Mouse (Mus musculus): ENCODE measurements at regions not wholly inside any gene's neighbourhood (a gene's known extent, or its start where the extent isn't known, plus 50 kb on each side); places are given as distances from the start of the nearest gene placed in this dataset.

- H3K4me3 ChIP-seq (ENCODE audit: insufficient read depth, low read length) = no peak overlapping the region
- H3K27ac ChIP-seq (ENCODE audit: insufficient read depth, low read depth, low read length) = no peak overlapping the region
- TF ChIP-seq CTCF (IDR thresholded peaks at IDR 0.05; ENCODE audit: low read depth, low read length) (no peak), POLR2A (IDR thresholded peaks at IDR 0.05; ENCODE audit: borderline replicate concordance, low read depth, low read length) (no peak)
- H3K4me1 ChIP-seq (ENCODE audit: control insufficient read depth, insufficient read depth, low read length) = no peaks in the 10 kb centered on the region
Observed at GRCm38 (mm10) chr4:106220621-106221020, 95.4 kb upstream of the Usp24 start.

DNA sequence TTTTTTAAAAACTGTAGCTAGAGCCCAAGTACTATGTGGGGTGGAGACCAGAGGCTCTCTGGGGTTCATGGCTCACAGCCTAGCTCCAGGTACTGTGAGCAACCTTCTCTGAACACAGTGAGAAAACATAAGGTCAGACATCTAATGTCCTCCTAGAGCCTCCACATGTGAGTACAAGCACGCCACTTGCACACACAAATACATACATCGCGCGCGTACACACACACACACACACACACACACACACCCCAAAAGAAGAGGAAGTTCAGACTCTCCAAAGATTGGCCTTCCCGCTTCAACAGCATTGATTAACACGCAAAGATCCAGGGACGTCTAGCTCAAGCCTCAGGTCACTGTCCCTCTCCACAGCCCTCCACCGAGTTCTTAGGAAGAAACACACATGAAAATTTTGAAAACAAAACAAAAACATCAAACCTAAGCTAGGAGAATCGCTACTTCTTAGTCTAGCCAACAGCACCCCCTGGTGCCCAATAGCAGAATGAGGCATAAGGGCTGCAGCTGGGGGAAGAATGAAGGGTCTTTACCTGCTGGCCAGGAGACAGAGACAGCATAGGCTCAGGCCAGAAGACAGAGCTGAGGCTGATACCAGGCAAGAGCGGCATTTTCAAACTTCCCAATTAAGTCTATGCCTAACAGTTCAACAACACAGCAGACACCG is 90.7 kb upstream of the Usp24 start:
- Histone ChIP-seq H3K4me1 (ENCODE audit: control insufficient read depth, insufficient read depth, low read length) (no peaks in the 10 kb centered on the region), H3K4me3 (ENCODE audit: insufficient read depth, low read length) (peak overlapping the region; percentile 54), H3K27ac (ENCODE audit: insufficient read depth, low read depth, low read length) (no peak overlapping the region)
- no peak for TF ChIP-seq POLR2A (IDR thresholded peaks at IDR 0.05; ENCODE audit: borderline replicate concordance, low read depth, low read length)
- TF ChIP-seq CTCF (IDR thresholded peaks at IDR 0.05; ENCODE audit: low read depth, low read length) = peak; percentile 96

DNA sequence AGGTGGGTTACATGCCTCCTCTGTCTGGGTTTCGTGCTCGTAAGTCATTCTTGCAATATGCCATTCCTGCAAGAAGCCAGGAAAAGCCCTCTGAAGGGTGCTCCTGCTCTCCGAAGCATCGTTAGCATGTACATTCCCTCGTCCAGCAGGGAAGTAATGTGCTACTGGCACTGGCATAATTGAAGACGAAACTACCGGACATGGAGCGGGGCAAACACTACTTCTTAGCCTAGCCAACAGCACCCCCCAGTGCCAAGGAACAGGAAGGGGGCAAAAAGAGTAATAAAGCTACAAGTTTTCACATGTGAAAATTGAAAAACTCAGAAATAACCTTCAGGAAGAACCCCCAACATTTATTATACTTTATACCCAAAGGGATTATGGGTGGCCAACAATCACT is 88.6 kb upstream of the Usp24 start:
- H3K27ac ChIP-seq (ENCODE audit: insufficient read depth, low read depth, low read length) = no peak overlapping the region
- no peaks in the 10 kb centered on the region for H3K4me1 ChIP-seq (ENCODE audit: control insufficient read depth, insufficient read depth, low read length)
- H3K4me3 ChIP-seq (ENCODE audit: insufficient read depth, low read length) = no peak overlapping the region
- no peak for TF ChIP-seq POLR2A (IDR thresholded peaks at IDR 0.05; ENCODE audit: borderline replicate concordance, low read depth, low read length)
- TF ChIP-seq CTCF (IDR thresholded peaks at IDR 0.05; ENCODE audit: low read depth, low read length) = no peak

GRCm38 (mm10) chr4:106228534-106228933 is 87.5 kb upstream of the Usp24 start:
- H3K4me3 ChIP-seq (ENCODE audit: insufficient read depth, low read length) = no peak overlapping the region

DNA sequence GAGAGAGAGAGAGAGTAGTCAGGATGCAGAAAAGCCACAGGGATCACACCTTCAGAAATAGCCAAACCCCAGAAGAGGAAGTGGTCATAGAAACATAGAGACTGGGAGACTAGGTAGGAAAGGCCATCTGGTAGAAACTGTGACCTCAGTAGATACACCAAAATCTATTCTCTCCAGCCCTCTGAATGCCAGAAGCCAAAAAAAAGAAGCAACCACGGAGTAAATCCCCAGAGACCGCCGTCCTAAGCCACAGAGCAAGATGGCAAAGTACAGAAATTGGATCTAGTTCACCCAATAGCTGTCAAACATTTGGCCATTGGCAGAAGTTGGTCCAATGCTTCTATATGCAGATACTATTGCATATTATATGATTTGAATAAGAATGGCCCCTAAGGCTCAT is 86.5 kb upstream of the Usp24 start:
- no peak overlapping the region for H3K27ac ChIP-seq (ENCODE audit: insufficient read depth, low read depth, low read length)
- TF ChIP-seq POLR2A (IDR thresholded peaks at IDR 0.05; ENCODE audit: borderline replicate concordance, low read depth, low read length) (no peak), CTCF (IDR thresholded peaks at IDR 0.05; ENCODE audit: low read depth, low read length) (no peak)
- no peak overlapping the region for H3K4me3 ChIP-seq (ENCODE audit: insufficient read depth, low read length)
- H3K4me1 ChIP-seq (ENCODE audit: control insufficient read depth, insufficient read depth, low read length) = no peaks in the 10 kb centered on the region

More at GRCm38 (mm10) chr4:106228534-106228933, 87.5 kb upstream of the Usp24 start:
- Histone ChIP-seq H3K4me1 (ENCODE audit: control insufficient read depth, insufficient read depth, low read length) (no peaks in the 10 kb centered on the region), H3K27ac (ENCODE audit: insufficient read depth, low read depth, low read length) (no peak overlapping the region)
- TF ChIP-seq POLR2A (IDR thresholded peaks at IDR 0.05; ENCODE audit: borderline replicate concordance, low read depth, low read length) = no peak
- peak; percentile 69 for TF ChIP-seq CTCF (IDR thresholded peaks at IDR 0.05; ENCODE audit: low read depth, low read length)

DNA sequence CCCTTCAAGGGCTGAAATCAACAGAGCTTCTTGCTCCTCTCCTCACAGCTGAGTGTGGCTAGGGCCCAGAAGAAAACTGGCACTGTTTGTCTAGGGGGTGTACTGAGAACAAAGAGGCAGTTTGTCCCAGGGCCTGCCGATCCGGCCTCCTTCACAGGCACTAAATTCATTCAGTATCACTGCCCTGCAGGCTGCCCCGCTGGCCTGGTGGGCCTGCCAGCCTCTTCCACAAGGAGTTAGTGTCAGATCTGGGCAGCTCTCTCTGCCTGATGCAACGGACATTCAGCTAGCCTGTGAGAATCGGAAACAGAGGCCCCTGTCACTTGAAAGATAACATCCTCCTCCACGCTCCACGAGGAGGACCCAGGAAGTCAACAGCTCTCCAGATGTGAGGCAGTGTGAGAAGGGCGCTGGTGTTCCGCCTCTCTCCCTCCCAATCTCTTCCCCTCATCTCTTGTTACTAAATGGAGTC is 83.5 kb upstream of the Usp24 start:
- no peak overlapping the region for H3K4me3 ChIP-seq (ENCODE audit: insufficient read depth, low read length)
- H3K4me1 ChIP-seq (ENCODE audit: control insufficient read depth, insufficient read depth, low read length) = no peaks in the 10 kb centered on the region
- TF ChIP-seq CTCF (IDR thresholded peaks at IDR 0.05; ENCODE audit: low read depth, low read length) (no peak), POLR2A (IDR thresholded peaks at IDR 0.05; ENCODE audit: borderline replicate concordance, low read depth, low read length) (no peak)
- no peak overlapping the region for H3K27ac ChIP-seq (ENCODE audit: insufficient read depth, low read depth, low read length)

DNA sequence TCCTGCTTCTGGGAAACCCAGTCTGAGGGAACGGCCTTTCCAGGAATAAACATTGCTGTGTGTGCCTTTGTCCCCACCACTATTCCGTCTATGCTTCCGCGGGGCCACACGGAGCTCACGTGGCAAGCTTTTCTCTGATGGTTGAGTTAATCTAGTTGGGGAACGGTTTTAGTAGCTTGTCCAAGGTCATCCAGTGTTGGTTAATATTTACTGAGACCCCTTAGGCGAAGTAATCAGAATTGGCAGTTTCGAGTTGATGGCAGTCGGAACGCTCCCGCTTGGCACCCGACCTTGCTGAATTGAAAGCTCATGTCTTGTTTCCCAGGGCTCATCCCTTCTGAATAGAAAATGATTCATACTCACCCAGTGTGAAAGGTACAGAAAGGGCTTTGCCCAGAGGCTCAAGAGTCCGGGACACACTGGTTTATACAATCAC is 71.6 kb upstream of the Usp24 start:
- no peak for TF ChIP-seq POLR2A (IDR thresholded peaks at IDR 0.05; ENCODE audit: borderline replicate concordance, low read depth, low read length)
- no peak for TF ChIP-seq CTCF (IDR thresholded peaks at IDR 0.05; ENCODE audit: low read depth, low read length)
- H3K4me1 ChIP-seq (ENCODE audit: control insufficient read depth, insufficient read depth, low read length) = no peaks in the 10 kb centered on the region

DNA sequence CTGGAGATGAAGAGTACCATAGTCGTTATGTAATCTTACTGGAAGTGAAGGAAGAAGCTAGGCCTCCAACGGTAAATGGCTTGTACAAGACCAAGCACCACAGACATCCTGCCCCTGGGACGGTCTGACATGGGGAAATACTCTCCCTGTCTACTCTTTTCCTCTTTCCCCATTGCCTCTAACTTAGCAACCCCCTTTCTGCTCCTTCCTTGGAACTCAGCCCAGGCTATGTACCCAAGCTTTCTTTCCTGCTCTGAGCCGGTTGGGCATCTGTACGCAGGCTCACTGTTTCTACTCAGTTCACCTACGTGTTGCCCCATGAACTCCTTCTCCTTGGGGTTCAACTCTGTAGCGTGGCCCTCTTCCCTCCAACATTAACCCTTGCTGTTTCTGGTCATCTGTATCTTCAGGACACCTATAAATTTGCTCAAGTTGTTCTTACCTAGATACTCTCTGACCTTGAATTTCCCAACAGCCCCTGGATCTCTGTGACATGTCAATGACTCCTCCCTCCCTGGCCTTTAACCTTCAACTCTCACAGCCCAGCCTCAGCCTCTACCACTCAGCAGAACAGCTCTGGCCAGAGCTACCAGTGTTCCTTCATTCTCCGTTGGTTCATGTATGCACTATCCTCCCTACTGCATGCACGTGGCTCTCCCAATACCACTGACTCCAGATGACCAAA is 71.0 kb upstream of the Usp24 start:
- H3K4me1 ChIP-seq (ENCODE audit: control insufficient read depth, insufficient read depth, low read length) = no peaks in the 10 kb centered on the region
- TF ChIP-seq POLR2A (IDR thresholded peaks at IDR 0.05; ENCODE audit: borderline replicate concordance, low read depth, low read length) (no peak), CTCF (IDR thresholded peaks at IDR 0.05; ENCODE audit: low read depth, low read length) (no peak)
- H3K4me3 ChIP-seq (ENCODE audit: insufficient read depth, low read length) = no peak overlapping the region
- no peak overlapping the region for H3K27ac ChIP-seq (ENCODE audit: insufficient read depth, low read depth, low read length)

More for the DNA sequence above, 71.6 kb upstream of the Usp24 start:
- H3K27ac ChIP-seq (ENCODE audit: insufficient read depth, low read depth, low read length) = no peak overlapping the region
- H3K4me3 ChIP-seq (ENCODE audit: insufficient read depth, low read length) = no peak overlapping the region

- TF ChIP-seq CTCF (IDR thresholded peaks at IDR 0.05; ENCODE audit: low read depth, low read length) (no peak), POLR2A (IDR thresholded peaks at IDR 0.05; ENCODE audit: borderline replicate concordance, low read depth, low read length) (no peak)
- H3K4me3 ChIP-seq (ENCODE audit: insufficient read depth, low read length) = no peak overlapping the region
- H3K4me1 ChIP-seq (ENCODE audit: control insufficient read depth, insufficient read depth, low read length) = no peaks in the 10 kb centered on the region
- H3K27ac ChIP-seq (ENCODE audit: insufficient read depth, low read depth, low read length) = no peak overlapping the region
Observed at GRCm38 (mm10) chr4:106246695-106247094, 69.3 kb upstream of the Usp24 start.

DNA sequence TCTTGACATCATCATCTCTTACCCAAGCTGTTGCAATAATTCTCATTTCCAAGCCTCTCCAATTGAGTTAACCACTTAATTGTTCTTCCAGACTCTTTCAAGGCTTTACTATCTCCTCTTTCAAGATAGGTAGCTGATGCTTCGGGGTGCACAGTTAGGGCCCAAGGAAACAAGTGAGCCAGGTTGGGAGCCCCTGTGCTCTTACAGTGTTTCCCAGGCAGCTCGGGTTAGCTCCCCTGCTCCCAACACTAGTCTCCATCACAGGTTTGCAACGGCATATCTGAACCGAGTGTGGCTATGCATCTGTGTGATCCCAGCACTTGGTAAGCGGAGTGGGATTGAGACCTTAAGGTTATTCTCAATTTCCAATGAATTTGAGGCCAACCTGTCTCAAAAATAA is 68.6 kb upstream of the Usp24 start:
- H3K4me1 ChIP-seq (ENCODE audit: control insufficient read depth, insufficient read depth, low read length) = no peaks in the 10 kb centered on the region
- no peak overlapping the region for H3K4me3 ChIP-seq (ENCODE audit: insufficient read depth, low read length)
- H3K27ac ChIP-seq (ENCODE audit: insufficient read depth, low read depth, low read length) = no peak overlapping the region
- TF ChIP-seq POLR2A (IDR thresholded peaks at IDR 0.05; ENCODE audit: borderline replicate concordance, low read depth, low read length) = no peak
- no peak for TF ChIP-seq CTCF (IDR thresholded peaks at IDR 0.05; ENCODE audit: low read depth, low read length)

Data from bone marrow macrophage, adult 2 months (primary cell).